Comparison of ENCODE assay signal across 8 mouse cellular contexts in the genomic region with DNA sequence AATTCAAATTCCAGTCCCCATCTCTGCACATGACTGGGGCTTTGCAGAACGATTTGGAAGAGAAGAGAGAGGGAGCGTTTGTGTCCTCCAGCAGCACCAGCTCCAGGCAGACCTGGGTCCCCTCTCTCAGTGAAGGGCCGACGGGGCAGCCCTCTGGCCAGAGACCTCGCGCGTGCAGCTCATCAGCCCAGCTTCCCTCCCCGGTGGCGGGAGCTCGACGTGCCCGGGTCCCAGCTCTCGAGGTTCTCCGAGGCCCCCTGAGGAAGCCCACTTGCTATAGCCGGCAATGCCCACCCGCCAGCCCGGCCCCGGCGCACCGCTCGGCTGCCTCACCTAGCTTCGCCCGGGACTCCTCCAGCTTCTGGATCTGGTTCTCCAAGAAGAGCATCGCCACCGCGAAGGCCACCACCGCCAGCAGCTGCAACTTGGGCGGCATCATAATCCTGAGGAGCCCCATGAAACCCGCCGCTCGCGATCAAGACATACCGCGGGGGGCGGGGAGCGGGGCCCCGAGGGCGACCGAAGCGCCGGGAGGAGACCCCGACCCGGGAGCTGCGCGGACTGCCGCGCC. TPM values are rescaled to one million over a fixed set of nuclear protein-coding genes. Genes with fewer than 3 reads are reported as not detected.
DNase-seq lines count a peak whose midpoint lies in the region; ATAC-seq and TF ChIP-seq lines count a peak whose summit lies in the region.

No protein-coding gene starts in this region.

- peaks cover 6% of the 10 kb centered on the region for H3K4me1 ChIP-seq in intestine, postnatal 0 days (replicated peaks; ENCODE audit: control insufficient read depth, insufficient read depth, low read length)
- peaks cover 27% of the 10 kb centered on the region for H3K4me1 ChIP-seq in liver, embryonic 16.5 days (ENCODE audit: control insufficient read depth, low read depth, low read length)

- ATAC-seq in intestine, postnatal 0 days = peak; percentile 10
- no peak for ATAC-seq in liver, embryonic 16.5 days (ENCODE audit: low read depth)
- ATAC-seq in monocyte, adult 5-6 weeks (replicated peaks; ENCODE audit: insufficient number of reproducible peaks, low FRiP score, low TSS enrichment, poor library complexity, severe bottlenecking) = no peak

- peak overlapping the region; percentile 88 for H3K4me3 ChIP-seq in intestine, postnatal 0 days (ENCODE audit: low read depth, low read length)
- peak overlapping the region; percentile 93 for H3K4me3 ChIP-seq in liver, embryonic 16.5 days (ENCODE audit: low read depth, low read length)

- peak overlapping the region; percentile 89 for H3K27ac ChIP-seq in intestine, postnatal 0 days (ENCODE audit: low read depth, low read length)
- H3K27ac ChIP-seq in liver, embryonic 16.5 days (ENCODE audit: low read length) = peak overlapping the region; percentile 73

- under 1% methylated on average over 46 of the region's 47 CpGs for WGBS in intestine, postnatal 0 days
- under 1% methylated on average over 45 of the region's 47 CpGs for WGBS in liver, embryonic 16.5 days (ENCODE audit: insufficient replicate concordance)

- H3K4me2 ChIP-seq in intestine, postnatal 0 days (replicated peaks; ENCODE audit: low read depth) = peak overlapping the region; percentile 99
- H3K4me2 ChIP-seq in liver, embryonic 16.5 days (ENCODE audit: low read depth, low read length) = peak overlapping the region; percentile 100

- H3K9me3 ChIP-seq in intestine, postnatal 0 days (ENCODE audit: control insufficient read depth) = no peaks in the 10 kb centered on the region
- H3K9me3 ChIP-seq in liver, embryonic 16.5 days (replicated peaks; ENCODE audit: control insufficient read depth, low read length) = no peaks in the 10 kb centered on the region

- no peaks in the 10 kb centered on the region for H3K27me3 ChIP-seq in intestine, postnatal 0 days (replicated peaks; ENCODE audit: control insufficient read depth, insufficient read depth, low read length)
- no peaks in the 10 kb centered on the region for H3K27me3 ChIP-seq in liver, embryonic 16.5 days (ENCODE audit: control insufficient read depth, insufficient read depth, low read depth, low read length)

- H3K36me3 ChIP-seq in intestine, postnatal 0 days (ENCODE audit: control insufficient read depth, insufficient read depth) = no peaks in the 10 kb centered on the region
- peaks cover 5% of the 10 kb centered on the region; the same call in 1 of the 2 replicates for H3K36me3 ChIP-seq in liver, embryonic 16.5 days (ENCODE audit: control insufficient read depth, insufficient read depth)

- TF ChIP-seq CTCF in intestine, postnatal 0 days (IDR thresholded peaks at IDR 0.05; ENCODE audit: low read depth) = no peak

- DNase-seq in thymus, postnatal 14 days = peak; percentile 68
- no peak for DNase-seq in thymus, postnatal 0 days (ENCODE audit: low spot score)
- DNase-seq in adrenal gland, postnatal 4 days (ENCODE audit: low spot score in 2 of 2) = peak; percentile 24 to 28
- DNase-seq in frontal cortex, postnatal 25 days (ENCODE audit: low spot score in 2 of 2) = peak; percentile 23 to 30
- peak; percentile 73 for DNase-seq in neural tube, embryonic 10.5 days (ENCODE audit: extremely low spot score, low spot score)

- H3K9ac ChIP-seq in intestine, postnatal 0 days (ENCODE audit: low read depth, low read length) = peak overlapping the region; percentile 78
- peak overlapping the region; percentile 94 for H3K9ac ChIP-seq in liver, embryonic 16.5 days (ENCODE audit: low read depth, low read length)

RNA-seq across cellular contexts. Expression of gene Hs2st1, which starts 0.5 kb away (rescaled TPM):
- 7.6 and 10.8 TPM in 2 replicates for polyA plus RNA-seq in thymus, postnatal 0 days (2015; fragmentation: Nextera tagmentation; extraction: Ambion mirVana)
- total RNA-seq in adrenal gland, postnatal 4 days (2021) = 10 to 100 TPM; 27.8 to 31.1 TPM
- polyA plus RNA-seq in intestine, postnatal 0 days (2015; fragmentation: Nextera tagmentation; extraction: Ambion mirVana) = 6.1 and 6.9 TPM in 2 replicates
- polyA plus RNA-seq in liver, embryonic 16.5 days (2015; fragmentation: Nextera tagmentation; extraction: Ambion mirVana) = 1.4 and 1.6 TPM in 2 replicates
- total RNA-seq in monocyte, adult 5-6 weeks (2017) = 5.1 to 8.9 TPM (median 7.9 TPM) in 3 replicates

RNA-seq across cellular contexts. Expression of gene Selenof, which starts 0.6 kb away (rescaled TPM):
- 519 and 548 TPM in 2 replicates for polyA plus RNA-seq in thymus, postnatal 0 days (2015; fragmentation: Nextera tagmentation; extraction: Ambion mirVana)
- total RNA-seq in adrenal gland, postnatal 4 days (2021) = 100 to 1,000 TPM; 288 to 291 TPM
- 504 and 571 TPM in 2 replicates for polyA plus RNA-seq in intestine, postnatal 0 days (2015; fragmentation: Nextera tagmentation; extraction: Ambion mirVana)
- 272 and 287 TPM in 2 replicates for polyA plus RNA-seq in liver, embryonic 16.5 days (2015; fragmentation: Nextera tagmentation; extraction: Ambion mirVana)
- total RNA-seq in monocyte, adult 5-6 weeks (2017) = 435 to 653 TPM (median 627 TPM) in 3 replicates
